Mouse (Mus musculus) cerebellum, adult 2 months (tissue): ENCODE data around the gene Slc19a3.

Experiments
- CTCF ChIP-seq: fragments of 200-500 bp; IDR thresholded peaks from 2 replicates; pipeline ENCODE4 v1.5.1; 2011; ENCODE audit warnings: low read depth, mild to moderate bottlenecking, control low read depth, low read length, moderate library complexity, borderline replicate concordance; ENCODE audit not compliant: insufficient read depth
- POLR2A ChIP-seq: fragments of 200-500 bp; IDR thresholded peaks from 2 replicates; pipeline ENCODE4 v1.6.1; 2011; ENCODE audit warnings: low read length, control low read depth, borderline replicate concordance; ENCODE audit not compliant: insufficient read depth

GRCm38 (mm10) chr1:83075526-83076189 lies 37.4 kb upstream of the Slc19a3 start:
- TF ChIP-seq CTCF (no peak), POLR2A (no peak)
